Mouse (Mus musculus): ENCODE results near the gene Tnxb. TPM values are rescaled to one million over a fixed set of nuclear protein-coding genes. Genes with fewer than 3 reads are reported as not detected.
A peak's percentile ranks its signal among the peaks of the same experiment; 100 is the strongest.

The Tnxb gene
- polyA plus RNA-seq, 1 experiment from 2014 or later = 0.62 TPM

GRCm38 (mm10) chr17:34654392-34654791 is 15.9 kb upstream of the Tnxb start:
- H3K4me1 ChIP-seq (replicated peaks; ENCODE audit: control insufficient read depth, insufficient read depth, low read length) = peaks cover 17% of the 10 kb centered on the region
- H3K9ac ChIP-seq (ENCODE audit: low read length) = no peak overlapping the region
- H3K4me3 ChIP-seq (ENCODE audit: low read length) = no peak overlapping the region
- H3K4me2 ChIP-seq (ENCODE audit: low read depth, low read length) = no peak overlapping the region
- H3K9me3 ChIP-seq (ENCODE audit: control insufficient read depth, low read length) = no peaks in the 10 kb centered on the region
- 87% methylated on average over 13 of the region's 13 CpGs for WGBS
- peaks cover 6% of the 10 kb centered on the region for H3K27me3 ChIP-seq (ENCODE audit: control insufficient read depth, insufficient read depth, low read depth, low read length)
- peaks cover 13% of the 10 kb centered on the region for H3K36me3 ChIP-seq (ENCODE audit: control insufficient read depth, insufficient read depth, low read length)
- H3K27ac ChIP-seq (ENCODE audit: low read length) = no peak overlapping the region
- ATAC-seq (ENCODE audit: low read depth) = no peak

- ATAC-seq (ENCODE audit: low read depth) = peak; percentile 44
- Histone ChIP-seq H3K4me1 (replicated peaks; ENCODE audit: control insufficient read depth, insufficient read depth, low read length) (peaks cover 17% of the 10 kb centered on the region), H3K4me3 (ENCODE audit: low read length) (no peak overlapping the region), H3K27ac (ENCODE audit: low read length) (peak overlapping the region; percentile 47), H3K9me3 (ENCODE audit: control insufficient read depth, low read length) (no peaks in the 10 kb centered on the region), H3K36me3 (ENCODE audit: control insufficient read depth, insufficient read depth, low read length) (peaks cover 13% of the 10 kb centered on the region), H3K27me3 (ENCODE audit: control insufficient read depth, insufficient read depth, low read depth, low read length) (peaks cover 7% of the 10 kb centered on the region), H3K4me2 (ENCODE audit: low read depth, low read length) (no peak overlapping the region), H3K9ac (ENCODE audit: low read length) (0 out of 2 replicates have a peak overlapping the region, but pooled peaks have one; percentile 12)
- 33% methylated on average over 7 of the region's 7 CpGs for WGBS
These were observed 15.2 kb upstream of the Tnxb start for GRCm38 (mm10) chr17:34655160-34655559.

- WGBS = 27% methylated on average over 4 of the region's 4 CpGs
- Histone ChIP-seq H3K4me2 (ENCODE audit: low read depth, low read length) (no peak overlapping the region), H3K4me3 (ENCODE audit: low read length) (no peak overlapping the region), H3K27me3 (ENCODE audit: control insufficient read depth, insufficient read depth, low read depth, low read length) (peaks cover 11% of the 10 kb centered on the region), H3K36me3 (ENCODE audit: control insufficient read depth, insufficient read depth, low read length) (peaks cover 10% of the 10 kb centered on the region), H3K9ac (ENCODE audit: low read length) (0 out of 2 replicates have a peak overlapping the region, but pooled peaks have one; percentile 12), H3K9me3 (ENCODE audit: control insufficient read depth, low read length) (no peaks in the 10 kb centered on the region), H3K27ac (ENCODE audit: low read length) (peak overlapping the region; percentile 47), H3K4me1 (replicated peaks; ENCODE audit: control insufficient read depth, insufficient read depth, low read length) (peaks cover 20% of the 10 kb centered on the region)
- peak; percentile 90 for ATAC-seq (ENCODE audit: low read depth)
These were observed 14.7 kb upstream of the Tnxb start for GRCm38 (mm10) chr17:34655581-34655991.

- Histone ChIP-seq H3K4me1 (replicated peaks; ENCODE audit: control insufficient read depth, insufficient read depth, low read length) (peaks cover 29% of the 10 kb centered on the region), H3K36me3 (ENCODE audit: control insufficient read depth, insufficient read depth, low read length) (peaks cover 5% of the 10 kb centered on the region), H3K27me3 (ENCODE audit: control insufficient read depth, insufficient read depth, low read depth, low read length) (peaks cover 20% of the 10 kb centered on the region), H3K27ac (ENCODE audit: low read length) (no peak overlapping the region), H3K9me3 (ENCODE audit: control insufficient read depth, low read length) (no peaks in the 10 kb centered on the region), H3K4me3 (ENCODE audit: low read length) (no peak overlapping the region), H3K9ac (ENCODE audit: low read length) (no peak overlapping the region), H3K4me2 (ENCODE audit: low read depth, low read length) (no peak overlapping the region)
- ATAC-seq (ENCODE audit: low read depth) = no peak
- WGBS = 45% methylated on average over 8 of the region's 8 CpGs
These were observed 13.7 kb upstream of the Tnxb start for GRCm38 (mm10) chr17:34656666-34657065.

GRCm38 (mm10) chr17:34657271-34657670 is 13.1 kb upstream of the Tnxb start:
- Histone ChIP-seq H3K4me3 (ENCODE audit: low read length) (no peak overlapping the region), H3K27ac (ENCODE audit: low read length) (no peak overlapping the region), H3K9ac (ENCODE audit: low read length) (no peak overlapping the region), H3K4me2 (ENCODE audit: low read depth, low read length) (no peak overlapping the region), H3K4me1 (replicated peaks; ENCODE audit: control insufficient read depth, insufficient read depth, low read length) (peaks cover 30% of the 10 kb centered on the region), H3K27me3 (ENCODE audit: control insufficient read depth, insufficient read depth, low read depth, low read length) (peaks cover 20% of the 10 kb centered on the region), H3K9me3 (ENCODE audit: control insufficient read depth, low read length) (no peaks in the 10 kb centered on the region), H3K36me3 (ENCODE audit: control insufficient read depth, insufficient read depth, low read length) (no peaks in the 10 kb centered on the region; the same call in 1 of the 2 replicates)
- 29% methylated on average over 2 of the region's 2 CpGs for WGBS
- no peak for ATAC-seq (ENCODE audit: low read depth)

DNA sequence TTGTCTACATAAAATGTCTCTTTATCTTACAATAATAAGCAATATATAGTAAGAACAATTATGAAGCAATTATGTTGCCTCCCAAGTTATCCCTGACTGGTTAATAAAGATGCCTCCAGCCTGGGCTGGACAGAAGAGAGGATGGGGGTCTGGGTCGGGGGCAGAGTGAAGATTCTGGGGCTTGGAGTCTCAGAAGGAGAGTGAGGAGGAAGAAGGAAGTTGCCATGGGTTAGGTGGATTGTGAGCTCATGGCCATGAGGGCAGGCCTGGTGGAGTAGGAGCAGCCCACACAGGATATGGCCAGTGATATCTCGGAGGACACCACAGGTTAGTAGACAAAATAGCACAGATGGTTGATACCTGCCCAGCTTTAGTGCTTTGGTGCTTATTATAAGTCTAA is 12.2 kb upstream of the Tnxb start:
- H3K27ac ChIP-seq (ENCODE audit: low read length) = no peak overlapping the region
- peaks cover 30% of the 10 kb centered on the region for H3K4me1 ChIP-seq (replicated peaks; ENCODE audit: control insufficient read depth, insufficient read depth, low read length)
- no peaks in the 10 kb centered on the region for H3K9me3 ChIP-seq (ENCODE audit: control insufficient read depth, low read length)
- 68% methylated on average over 2 of the region's 2 CpGs for WGBS
- no peak overlapping the region for H3K4me3 ChIP-seq (ENCODE audit: low read length)
- ATAC-seq (ENCODE audit: low read depth) = no peak
- H3K27me3 ChIP-seq (ENCODE audit: control insufficient read depth, insufficient read depth, low read depth, low read length) = peaks cover 20% of the 10 kb centered on the region
- no peaks in the 10 kb centered on the region for H3K36me3 ChIP-seq (ENCODE audit: control insufficient read depth, insufficient read depth, low read length)
- no peak overlapping the region for H3K9ac ChIP-seq (ENCODE audit: low read length)
- no peak overlapping the region for H3K4me2 ChIP-seq (ENCODE audit: low read depth, low read length)

GRCm38 (mm10) chr17:34658591-34658990 is 11.7 kb upstream of the Tnxb start:
- no peaks in the 10 kb centered on the region for H3K9me3 ChIP-seq (ENCODE audit: control insufficient read depth, low read length)
- H3K27ac ChIP-seq (ENCODE audit: low read length) = no peak overlapping the region
- WGBS = 60% methylated on average over 3 of the region's 3 CpGs
- H3K4me2 ChIP-seq (ENCODE audit: low read depth, low read length) = no peak overlapping the region
- H3K9ac ChIP-seq (ENCODE audit: low read length) = no peak overlapping the region
- ATAC-seq (ENCODE audit: low read depth) = no peak
- H3K36me3 ChIP-seq (ENCODE audit: control insufficient read depth, insufficient read depth, low read length) = no peaks in the 10 kb centered on the region
- no peak overlapping the region for H3K4me3 ChIP-seq (ENCODE audit: low read length)
- H3K27me3 ChIP-seq (ENCODE audit: control insufficient read depth, insufficient read depth, low read depth, low read length) = peaks cover 20% of the 10 kb centered on the region
- H3K4me1 ChIP-seq (replicated peaks; ENCODE audit: control insufficient read depth, insufficient read depth, low read length) = peaks cover 30% of the 10 kb centered on the region

- H3K27ac ChIP-seq (ENCODE audit: low read length) = no peak overlapping the region
- no peak overlapping the region for H3K4me2 ChIP-seq (ENCODE audit: low read depth, low read length)
- peaks cover 30% of the 10 kb centered on the region for H3K4me1 ChIP-seq (replicated peaks; ENCODE audit: control insufficient read depth, insufficient read depth, low read length)
- H3K9ac ChIP-seq (ENCODE audit: low read length) = no peak overlapping the region
- 42% methylated on average over 12 of the region's 12 CpGs for WGBS
- no peaks in the 10 kb centered on the region for H3K9me3 ChIP-seq (ENCODE audit: control insufficient read depth, low read length)
- H3K27me3 ChIP-seq (ENCODE audit: control insufficient read depth, insufficient read depth, low read depth, low read length) = peaks cover 20% of the 10 kb centered on the region
- no peak for ATAC-seq (ENCODE audit: low read depth)
- H3K36me3 ChIP-seq (ENCODE audit: control insufficient read depth, insufficient read depth, low read length) = no peaks in the 10 kb centered on the region
- no peak overlapping the region for H3K4me3 ChIP-seq (ENCODE audit: low read length)
These were observed 11.0 kb upstream of the Tnxb start for GRCm38 (mm10) chr17:34659181-34659896.

- Histone ChIP-seq H3K27ac (ENCODE audit: low read length) (no peak overlapping the region), H3K9me3 (ENCODE audit: control insufficient read depth, low read length) (no peaks in the 10 kb centered on the region), H3K4me1 (replicated peaks; ENCODE audit: control insufficient read depth, insufficient read depth, low read length) (peaks cover 27% of the 10 kb centered on the region), H3K36me3 (ENCODE audit: control insufficient read depth, insufficient read depth, low read length) (no peaks in the 10 kb centered on the region), H3K4me3 (ENCODE audit: low read length) (no peak overlapping the region), H3K4me2 (ENCODE audit: low read depth, low read length) (no peak overlapping the region), H3K27me3 (ENCODE audit: control insufficient read depth, insufficient read depth, low read depth, low read length) (peaks cover 20% of the 10 kb centered on the region), H3K9ac (ENCODE audit: low read length) (no peak overlapping the region)
- 53% methylated on average over 3 of the region's 3 CpGs for WGBS
- ATAC-seq (ENCODE audit: low read depth) = no peak
These were observed 10.5 kb upstream of the Tnxb start for GRCm38 (mm10) chr17:34659897-34660214.
